In genomic region chr3:96679159-96679674, GRCm38 (mm10) we compare ENCODE assay signal across 1 mouse cellular context.
A peak's percentile ranks its signal among the peaks of the same experiment; 100 is the strongest.
TF ChIP-seq lines count a peak whose summit lies in the region.

No protein-coding gene starts in this region.

TF ChIP-seq in CH12.LX, 34 proteins besides CTCF, POLR2A, EP300 and RAD21 (continued from another document):
- no peak for TF ChIP-seq SMC3 (IDR thresholded peaks at IDR 0.05; ENCODE audit: low read depth, low read length)
- TF ChIP-seq NRF1 (IDR thresholded peaks at IDR 0.05; ENCODE audit: low read depth, low read length): no peak
- TF ChIP-seq TBP (conservative IDR thresholded peaks at IDR 0.05; ENCODE audit: low read depth, low read length): no peak
- no peak for TF ChIP-seq HCFC1 (IDR thresholded peaks at IDR 0.05; ENCODE audit: low read depth, low read length)
- no peak for TF ChIP-seq NELFE (IDR thresholded peaks at IDR 0.05; ENCODE audit: low read depth, low read length)
- peak; percentile 44; the same call in 1 of the 2 replicates for TF ChIP-seq TCF12 (IDR thresholded peaks at IDR 0.05; ENCODE audit: low read depth, low read length)
- no peak for TF ChIP-seq USF2 (conservative IDR thresholded peaks at IDR 0.05; ENCODE audit: low read depth, low read length)
- TF ChIP-seq ELF1 (IDR thresholded peaks at IDR 0.05; ENCODE audit: low read depth, low read length): no peak
TF ChIP-seq in CH12.LX: peak in this region for 3.
